Mouse (Mus musculus) embryonic facial prominence, embryonic 13.5 days (tissue): ENCODE measurements around the gene Klk1b3. TPM values are rescaled to one million over a fixed set of nuclear protein-coding genes. Genes with fewer than 3 reads are reported as not detected.
"Not testable (repeated sequence)": the region's sequence is repeated elsewhere in the genome, so short reads cannot be mapped to it uniquely, and the experiment has no call there.

Source experiments
- ATAC-seq: fragments of 200-750 bp; cut with Nextera tagmentation; 2 replicates; pipeline ENCODE4 v1.8.0; 2017; ENCODE audit warnings: low read depth; ENCODE audit not compliant: insufficient number of reproducible peaks, insufficient read depth, low FRiP score, low TSS enrichment
- H3K27ac ChIP-seq: fragments of 300-500 bp; sonication (generic); 2 replicates; pipeline ENCODE4 v1.5.1; 2015; ENCODE audit warnings: moderate library complexity, mild to moderate bottlenecking, inconsistent platforms
- H3K27me3 ChIP-seq: fragments of 300-500 bp; sonication (generic); 2 replicates; pipeline ENCODE4 v1.6.1; 2015; ENCODE audit warnings: mild to moderate bottlenecking, inconsistent platforms
- H3K36me3 ChIP-seq: fragments of 300-500 bp; sonication (generic); 2 replicates; pipeline ENCODE4 v1.6.1; 2015; ENCODE audit warnings: mild to moderate bottlenecking, inconsistent platforms
- H3K4me1 ChIP-seq: fragments of 300-500 bp; sonication (generic); 2 replicates; pipeline ENCODE4 v1.6.1; 2015; ENCODE audit warnings: inconsistent platforms
- H3K4me2 ChIP-seq: fragments of 300-500 bp; sonication (generic); 2 replicates; pipeline ENCODE4 v1.6.1; 2015; ENCODE audit warnings: moderate library complexity, mild to moderate bottlenecking, inconsistent platforms
- H3K4me3 ChIP-seq: fragments of 300-500 bp; sonication (generic); 2 replicates; pipeline ENCODE4 v1.5.1; 2015; ENCODE audit warnings: mild to moderate bottlenecking, inconsistent platforms
- H3K9ac ChIP-seq: fragments of 300-500 bp; sonication (generic); 2 replicates; pipeline ENCODE4 v1.6.1; 2015; ENCODE audit warnings: mild to moderate bottlenecking, inconsistent platforms
- H3K9me3 ChIP-seq: fragments of 300-500 bp; sonication (generic); 2 replicates; pipeline ENCODE4 v1.6.1; 2016; ENCODE audit warnings: inconsistent platforms
- WGBS: fragments of 180-500 bp; shearing (Covaris S2); methylation state at CpG from one replicate; pipeline ENCODE4 v1.1.7; 2015; ENCODE audit warnings: mixed read lengths; 5-methylcytosine and 5-hydroxymethylcytosine counted together
- polyA plus RNA-seq: library from polyadenylated mRNA; unstranded; fragments of >200 nt; fragmentation: Nextera tagmentation; extraction: Ambion mirVana; gene quantifications from 2 replicates; pipeline ENCODE4 v1.2.1, GENCODE M21; 2015

Klk1b3 gene
- polyA plus RNA-seq = not detected in 2 replicates

GRCm38 (mm10) chr7:44197891-44198290 lies at the start of gene Klk1b3:
TSS of gene Klk1b3 (plus strand) at chr7:44198191.
- ATAC-seq = no peak
- H3K4me1 ChIP-seq = no peaks in the 10 kb centered on the region
- H3K4me3 ChIP-seq = no peak within 1 kb of the TSS
- H3K9ac ChIP-seq = no peak within 1 kb of the TSS
- H3K27ac ChIP-seq = no peak within 1 kb of the TSS
- no peaks in the 10 kb centered on the region for H3K36me3 ChIP-seq
- no peak within 1 kb of the TSS for H3K4me2 ChIP-seq
- H3K27me3 ChIP-seq = no peaks in the 10 kb centered on the region
- H3K9me3 ChIP-seq = no peaks in the 10 kb centered on the region
- WGBS = 63% methylated on average over 3 of the region's 3 CpGs

DNA sequence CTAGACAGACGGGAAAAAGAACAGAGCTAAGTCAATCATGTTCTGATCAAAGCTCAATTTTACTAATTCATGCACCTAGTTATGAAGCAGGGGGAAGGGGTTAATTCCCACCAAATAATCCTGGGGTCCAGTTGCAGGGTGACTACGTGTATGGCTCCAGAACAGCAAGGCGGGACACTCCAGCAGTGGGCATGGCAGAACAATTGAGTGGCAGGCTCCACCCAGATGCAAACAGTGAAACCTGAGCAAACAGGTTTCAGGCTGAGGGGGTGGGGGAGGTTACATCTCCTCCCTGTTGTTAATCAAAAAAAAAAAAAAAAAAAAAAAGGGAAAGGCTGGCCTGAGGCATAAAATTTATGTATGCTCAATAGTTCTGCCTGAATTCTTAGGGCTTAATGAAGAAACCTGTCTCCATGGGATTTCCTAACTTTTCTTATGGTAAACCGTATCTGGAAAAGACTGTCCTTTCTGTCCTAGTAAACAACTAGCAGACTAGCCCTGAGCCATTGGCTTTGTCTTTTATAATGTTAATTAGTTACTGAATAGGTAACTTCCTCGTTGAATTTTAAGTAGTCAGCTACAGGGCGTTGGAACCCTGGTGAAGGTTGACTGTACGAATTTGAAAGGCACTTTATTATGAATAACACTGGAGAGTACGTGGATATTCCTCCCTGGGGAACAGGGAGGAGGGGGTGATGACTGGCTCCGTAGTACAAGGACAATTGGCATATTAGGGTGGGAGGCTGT lies 18.5 kb upstream of the Klk1b3 start:
- WGBS = 57% methylated on average over 9 of the region's 9 CpGs
- Histone ChIP-seq H3K36me3 (no peaks in the 10 kb centered on the region), H3K4me1 (no peaks in the 10 kb centered on the region), H3K4me3 (no peak overlapping the region), H3K9me3 (no peaks in the 10 kb centered on the region), H3K9ac (no peak overlapping the region), H3K4me2 (no peak overlapping the region), H3K27ac (no peak overlapping the region), H3K27me3 (no peaks in the 10 kb centered on the region)
- ATAC-seq = no peak

DNA sequence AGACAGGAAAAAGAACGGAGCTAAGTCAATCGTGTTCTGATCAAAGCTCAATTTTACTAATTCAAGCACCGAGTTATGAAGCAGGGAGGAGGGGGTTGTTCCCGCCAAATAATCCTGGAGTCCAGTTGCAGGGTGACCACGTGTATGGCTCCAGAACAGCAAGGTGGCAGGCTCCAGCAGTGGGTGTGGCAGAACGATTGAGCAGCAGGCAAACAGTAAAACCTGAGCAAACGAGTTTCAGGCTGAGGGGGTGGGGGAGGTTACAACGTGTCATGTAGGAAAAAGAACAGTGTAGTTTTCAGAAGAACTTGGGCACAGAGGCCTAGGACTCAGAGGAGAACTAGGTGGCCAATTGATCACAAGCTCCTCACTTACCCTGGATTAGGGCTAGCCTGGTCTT lies 11.5 kb upstream of the Klk1b3 start:
- not testable (repeated sequence) for H3K9ac ChIP-seq, H3K9me3 ChIP-seq, H3K27me3 ChIP-seq, H3K27ac ChIP-seq, H3K36me3 ChIP-seq, H3K4me3 ChIP-seq, H3K4me1 ChIP-seq, ATAC-seq, H3K4me2 ChIP-seq
- 64% methylated on average over 8 of the region's 8 CpGs for WGBS

GRCm38 (mm10) chr7:44187936-44188335 lies 10.1 kb upstream of the Klk1b3 start, which contains the start of gene Klk1b24:
TSS of gene Klk1b24 (plus strand) at chr7:44188236.
- H3K36me3 ChIP-seq, H3K27me3 ChIP-seq, ATAC-seq: not testable (repeated sequence)

GRCm38 (mm10) chr7:44193466-44193865 lies 4.5 kb upstream of the Klk1b3 start:
- not testable (repeated sequence) for H3K9me3 ChIP-seq, H3K27ac ChIP-seq, H3K9ac ChIP-seq, H3K4me1 ChIP-seq, H3K4me2 ChIP-seq, H3K27me3 ChIP-seq, H3K4me3 ChIP-seq, ATAC-seq, H3K36me3 ChIP-seq
- WGBS = 89% methylated on average over 1 of the region's 1 CpGs

More at GRCm38 (mm10) chr7:44187936-44188335, 10.1 kb upstream of the Klk1b3 start, which contains the start of gene Klk1b24:
- not testable (repeated sequence) for H3K9ac ChIP-seq, H3K27ac ChIP-seq, H3K4me3 ChIP-seq, H3K4me2 ChIP-seq, H3K9me3 ChIP-seq, H3K4me1 ChIP-seq

- not testable (repeated sequence) for H3K27me3 ChIP-seq, H3K9me3 ChIP-seq, H3K4me3 ChIP-seq, H3K9ac ChIP-seq, H3K27ac ChIP-seq, H3K4me2 ChIP-seq, H3K36me3 ChIP-seq, ATAC-seq, H3K4me1 ChIP-seq
- 55% methylated on average over 3 of the region's 3 CpGs for WGBS
These were observed 9.1 kb downstream of the Klk1b3 start, which contains the start of gene Klk1b4 for GRCm38 (mm10) chr7:44207135-44207534. TSS of gene Klk1b4 (plus strand) at chr7:44207435.

- Histone ChIP-seq H3K4me3 (no peak overlapping the region), H3K9me3 (no peaks in the 10 kb centered on the region), H3K4me1 (no peaks in the 10 kb centered on the region), H3K9ac (no peak overlapping the region), H3K36me3 (no peaks in the 10 kb centered on the region), H3K27me3 (no peaks in the 10 kb centered on the region), H3K27ac (no peak overlapping the region), H3K4me2 (no peak overlapping the region)
- ATAC-seq = no peak
- 85% methylated on average over 3 of the region's 3 CpGs for WGBS
These were observed 10.3 kb downstream of the Klk1b3 start for GRCm38 (mm10) chr7:44208307-44208706.

DNA sequence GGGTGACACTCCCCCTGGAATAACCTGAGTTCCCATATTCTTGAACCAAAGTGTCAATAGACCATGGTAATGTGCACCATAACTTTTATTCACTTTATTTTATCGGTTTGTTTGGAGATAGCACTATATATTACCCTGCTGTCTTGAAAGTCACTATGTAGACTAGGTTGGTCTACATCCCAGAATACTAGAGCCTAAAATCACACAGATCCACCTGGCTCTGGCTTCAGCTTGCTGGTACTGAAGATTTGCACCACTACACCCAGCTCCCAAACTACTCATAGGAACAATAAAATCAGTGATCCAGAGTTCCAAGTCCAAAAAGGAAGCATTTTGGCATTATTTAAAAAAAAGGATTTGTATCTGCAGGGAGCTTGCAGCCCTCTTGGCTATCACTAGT lies 17.7 kb downstream of the Klk1b3 start, which contains the start of gene Klk1b5:
Gene Klk1b5, plus strand, starts transcription at position 301 of the 400 bp plus-strand sequence.
- Histone ChIP-seq H3K4me3 (no peak within 1 kb of the TSS), H3K9ac (no peak within 1 kb of the TSS)
- 77% methylated on average over 1 of the region's 1 CpGs for WGBS

DNA sequence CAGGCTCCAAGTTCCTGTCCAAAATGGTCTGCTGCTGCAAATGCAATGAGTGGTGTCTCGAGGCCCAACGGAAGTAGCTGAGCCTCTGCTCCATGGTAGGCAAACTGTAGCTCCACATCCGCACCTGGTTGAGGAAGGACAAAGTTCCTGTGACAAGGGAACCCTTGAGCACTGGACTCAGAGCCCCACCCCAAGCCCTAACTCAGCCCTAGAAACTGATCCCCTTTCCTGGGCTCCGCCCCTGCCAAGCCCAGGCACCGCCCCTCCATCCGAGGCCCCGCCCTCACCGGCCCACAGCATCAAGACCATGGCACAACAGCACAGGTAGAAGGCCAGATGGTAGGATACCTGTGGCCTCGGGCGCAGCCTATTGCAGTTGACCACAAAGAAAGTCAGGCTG lies 23.6 kb downstream of the Klk1b3 start:
- H3K36me3 ChIP-seq, H3K4me3 ChIP-seq, H3K4me1 ChIP-seq, ATAC-seq, H3K27me3 ChIP-seq, H3K9ac ChIP-seq, H3K27ac ChIP-seq, H3K9me3 ChIP-seq, H3K4me2 ChIP-seq: not testable (repeated sequence)
- 66% methylated on average over 9 of the region's 10 CpGs for WGBS

More for the DNA sequence above, 17.7 kb downstream of the Klk1b3 start, which contains the start of gene Klk1b5:
- Histone ChIP-seq H3K4me1 (no peaks in the 10 kb centered on the region), H3K4me2 (no peak within 1 kb of the TSS), H3K27ac (no peak within 1 kb of the TSS), H3K36me3 (no peaks in the 10 kb centered on the region), H3K9me3 (no peaks in the 10 kb centered on the region), H3K27me3 (no peaks in the 10 kb centered on the region)
- no peak for ATAC-seq

DNA sequence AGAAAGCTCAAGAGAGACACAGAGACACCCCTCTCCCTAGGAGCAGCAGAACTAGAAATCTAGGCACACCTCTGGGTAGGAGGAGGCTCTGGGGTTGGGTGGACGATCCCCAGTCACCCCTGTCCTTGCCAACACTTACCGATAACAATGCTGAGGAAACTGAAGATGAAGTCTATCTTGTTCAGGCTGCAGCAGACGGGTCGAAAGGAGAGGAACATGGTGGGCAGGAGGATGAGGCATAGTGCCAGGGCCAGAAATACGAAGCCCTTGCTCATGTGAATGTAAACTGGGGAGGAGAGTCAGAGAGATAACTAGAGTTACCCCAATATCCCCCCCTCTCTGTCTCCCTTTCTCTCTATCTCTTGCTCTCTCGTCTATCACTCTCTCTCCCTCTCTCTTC lies 24.3 kb downstream of the Klk1b3 start:
- not testable (repeated sequence) for H3K36me3 ChIP-seq, H3K27me3 ChIP-seq, ATAC-seq, H3K4me2 ChIP-seq, H3K9me3 ChIP-seq, H3K4me1 ChIP-seq, H3K4me3 ChIP-seq, H3K9ac ChIP-seq, H3K27ac ChIP-seq
- 84% methylated on average over 6 of the region's 6 CpGs for WGBS

- H3K4me2 ChIP-seq = no peak within 1 kb of the TSS
- no peaks in the 10 kb centered on the region for H3K4me1 ChIP-seq
- no peaks in the 10 kb centered on the region for H3K36me3 ChIP-seq
- H3K9me3 ChIP-seq = no peaks in the 10 kb centered on the region
- H3K9ac ChIP-seq = no peak within 1 kb of the TSS
- H3K27ac ChIP-seq = no peak within 1 kb of the TSS
- H3K4me3 ChIP-seq = no peak within 1 kb of the TSS
- H3K27me3 ChIP-seq = no peaks in the 10 kb centered on the region
- no peak for ATAC-seq
- WGBS = 22% methylated on average over 1 of the region's 1 CpGs
These were observed 27.1 kb downstream of the Klk1b3 start, which contains the start of gene Klk1 for GRCm38 (mm10) chr7:44225076-44225475. TSS of gene Klk1 (plus strand) at chr7:44225360.

- 82% methylated on average over 3 of the region's 3 CpGs for WGBS
- Histone ChIP-seq H3K9ac (no peak within 1 kb of the TSS), H3K27me3 (no peaks in the 10 kb centered on the region), H3K4me1 (no peaks in the 10 kb centered on the region), H3K4me2 (no peak within 1 kb of the TSS), H3K36me3 (no peaks in the 10 kb centered on the region), H3K4me3 (no peak within 1 kb of the TSS), H3K27ac (no peak within 1 kb of the TSS), H3K9me3 (no peaks in the 10 kb centered on the region)
- no peak for ATAC-seq
These were observed 37.9 kb downstream of the Klk1b3 start, which contains the start of gene Gm36864 for GRCm38 (mm10) chr7:44235909-44236308. TSS of gene Gm36864 (plus strand) at chr7:44236177.
